Mouse (Mus musculus) liver, embryonic 14.5 days (tissue): ENCODE measurements around the gene Ikbip.

Experiments
- CTCF ChIP-seq: IDR thresholded peaks from 2 replicates; pipeline ENCODE4 v1.5.1; 2016; ENCODE audit warnings: antibody characterized with exemption, low read depth, control low read depth
- EP300 ChIP-seq: IDR thresholded peaks from 2 replicates; pipeline ENCODE4 v1.6.1; 2016; ENCODE audit warnings: antibody characterized with exemption, low read depth

DNA sequence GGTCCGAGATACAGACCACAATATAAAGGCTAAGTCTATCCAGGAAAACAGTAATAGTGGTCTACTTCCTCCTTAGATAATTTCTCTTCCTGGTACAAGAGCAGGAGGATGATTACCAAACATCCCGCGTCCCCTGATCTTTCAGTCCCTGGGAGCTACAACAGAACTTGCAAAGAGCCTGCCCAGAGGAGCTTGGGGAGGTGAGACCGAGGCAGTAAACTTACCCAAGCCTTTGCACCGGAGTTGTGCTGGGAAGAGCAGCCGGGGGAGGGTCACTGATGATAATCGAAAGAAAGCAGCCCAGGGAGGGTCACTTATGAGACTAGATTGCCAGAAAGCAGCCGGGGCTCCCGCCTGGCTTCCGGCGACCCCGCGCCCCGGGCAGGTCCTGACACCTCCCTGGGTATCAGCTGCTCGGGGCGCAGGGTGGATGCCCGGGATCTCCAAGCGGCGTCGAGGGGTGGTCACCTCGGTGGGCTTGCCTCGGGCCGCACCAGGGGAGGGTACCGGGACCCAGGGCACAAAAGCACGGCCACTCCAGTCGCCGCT lies 707 bp upstream of the Ikbip start:
- TF ChIP-seq CTCF (no peak), EP300 (no peak)
